Mouse (Mus musculus) small intestine, adult 2 months (tissue): Measurements from ENCODE around the gene Fzd1.

ENCODE experiments used
- CTCF ChIP-seq: fragments of 200-500 bp; IDR thresholded peaks from 2 replicates; pipeline ENCODE4 v1.5.1; 2012; ENCODE audit warnings: low read depth, mild to moderate bottlenecking, control low read depth, inconsistent platforms, low read length, moderate library complexity, mixed read lengths; ENCODE audit not compliant: insufficient replicate concordance, insufficient read length; ENCODE audit errors: extremely low read depth
- POLR2A ChIP-seq: fragments of 200-500 bp; IDR thresholded peaks from 2 replicates; pipeline ENCODE4 v1.6.1; 2012; ENCODE audit warnings: low read depth, mild to moderate bottlenecking, control low read depth, inconsistent platforms, low read length, moderate library complexity

DNA sequence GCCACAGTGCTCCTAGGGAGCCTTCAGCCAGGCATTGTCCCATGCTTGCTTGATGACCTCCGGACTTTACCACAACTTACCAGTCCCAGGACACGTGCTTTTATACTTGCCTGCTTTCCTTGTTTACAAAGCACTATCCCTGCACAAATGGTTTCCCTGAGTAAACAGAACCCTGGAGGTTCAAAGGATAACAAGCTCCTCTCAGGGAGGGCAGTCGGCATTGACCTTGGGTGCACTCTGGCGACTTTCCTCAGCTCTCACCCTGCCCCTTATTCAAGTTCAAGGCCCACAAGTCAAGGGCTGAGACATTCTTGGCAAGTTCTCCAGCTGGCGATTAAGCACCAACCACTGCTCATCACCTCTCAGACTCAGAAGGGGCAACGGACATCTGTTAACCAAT lies 20.8 kb downstream of the Fzd1 start:
- TF ChIP-seq CTCF: no peak
- no peak for TF ChIP-seq POLR2A
